1 mouse cellular context compared by ENCODE assay signal in the genomic region with DNA sequence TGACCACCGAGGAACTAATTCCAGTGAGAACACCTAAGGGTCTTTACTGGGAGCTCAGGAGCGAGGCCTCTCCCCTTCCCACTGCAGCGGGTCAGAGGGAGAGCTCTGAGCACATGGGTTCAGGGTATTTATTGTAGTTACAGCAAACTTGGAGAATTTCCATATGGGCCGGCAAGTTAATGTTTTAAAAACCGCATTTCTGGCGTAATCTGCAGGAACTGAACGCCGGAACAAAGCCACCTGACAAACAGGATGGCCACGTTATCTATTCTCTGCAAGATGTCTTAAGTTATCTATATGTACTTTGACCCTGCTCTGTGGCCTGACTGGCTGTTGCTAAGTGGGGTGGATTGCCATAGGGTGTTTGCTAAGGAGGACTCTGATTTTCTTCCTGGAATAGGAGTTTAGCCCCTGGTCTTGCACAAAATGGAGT.
TF ChIP-seq lines count a peak whose summit lies in the region.

No protein-coding gene starts in this region.

TF ChIP-seq in MEL, 35 proteins besides CTCF, POLR2A, EP300 and RAD21:
- TF ChIP-seq BHLHE40 (IDR thresholded peaks at IDR 0.05; ENCODE audit: borderline replicate concordance, low read depth, low read length) (peak; percentile 72), ELF1 (IDR thresholded peaks at IDR 0.05; ENCODE audit: low read depth, low read length) (peak; percentile 59; the same call in 1 of the 2 replicates), MAZ (IDR thresholded peaks at IDR 0.05; ENCODE audit: low read depth, low read length) (peak; percentile 58; the same call in 1 of the 2 replicates), POLR2AphosphoS5 (IDR thresholded peaks at IDR 0.05; ENCODE audit: borderline replicate concordance, low read depth, low read length) (no peak), NELFE (IDR thresholded peaks at IDR 0.05; ENCODE audit: low read depth, low read length) (no peak), ZC3H11A (IDR thresholded peaks at IDR 0.05; ENCODE audit: low read depth, low read length) (no peak), CHD1 (IDR thresholded peaks at IDR 0.05; ENCODE audit: low read depth, low read length) (0 out of 2 replicates have a peak, but pooled peaks have one; percentile 28), NRF1 (IDR thresholded peaks at IDR 0.05; ENCODE audit: insufficient read depth, low read depth, low read length, poor library complexity, severe bottlenecking) (no peak), MYB (IDR thresholded peaks at IDR 0.05; ENCODE audit: low read depth, low read length) (peak; percentile 72; the same call in 1 of the 2 replicates), USF1 (IDR thresholded peaks at IDR 0.05; ENCODE audit: low read depth, low read length) (peak; percentile 79), GABPA (IDR thresholded peaks at IDR 0.05; ENCODE audit: low read depth, low read length) (no peak), ZKSCAN1 (IDR thresholded peaks at IDR 0.05; ENCODE audit: low read depth, low read length) (no peak), ZNF384 (IDR thresholded peaks at IDR 0.05; ENCODE audit: low read depth, low read length) (no peak), RCOR1 (IDR thresholded peaks at IDR 0.05; ENCODE audit: low read depth, low read length) (peak; percentile 97), HCFC1 (IDR thresholded peaks at IDR 0.05; ENCODE audit: low read depth, low read length) (peak; percentile 60), CHD2 (IDR thresholded peaks at IDR 0.05; ENCODE audit: low read length) (no peak; the same call in 1 of the 2 replicates), MYC (IDR thresholded peaks at IDR 0.05; ENCODE audit: low read depth, low read length) (peak; percentile 92; the same call in 1 of the 2 replicates), GATA1 (IDR thresholded peaks at IDR 0.05; ENCODE audit: low read depth, low read length) (peak; percentile 98), E2F4 (IDR thresholded peaks at IDR 0.05; ENCODE audit: borderline replicate concordance, low read depth, low read length) (no peak), TAL1 (IDR thresholded peaks at IDR 0.05; ENCODE audit: low read length) (peak; percentile 90), MAX (IDR thresholded peaks at IDR 0.05; ENCODE audit: low read length) (peak; percentile 84), KAT2A (conservative IDR thresholded peaks at IDR 0.05; ENCODE audit: low read depth, low read length) (peak; percentile 34), SMC3 (IDR thresholded peaks at IDR 0.05; ENCODE audit: low read depth, low read length) (no peak), SIN3A (IDR thresholded peaks at IDR 0.05; ENCODE audit: low read length) (peak; percentile 91), MAFK (IDR thresholded peaks at IDR 0.05; ENCODE audit: borderline replicate concordance, low read depth, low read length) (peak; percentile 49; the same call in 1 of the 2 replicates), POLR2AphosphoS2 (IDR thresholded peaks at IDR 0.05; ENCODE audit: low read length) (no peak), JUND (IDR thresholded peaks at IDR 0.05; ENCODE audit: low read depth, low read length) (no peak), MXI1 (IDR thresholded peaks at IDR 0.05; ENCODE audit: low read depth, low read length) (peak; percentile 88), ETS1 (IDR thresholded peaks at IDR 0.05; ENCODE audit: low read depth, low read length) (peak; percentile 98), UBTF (IDR thresholded peaks at IDR 0.05; ENCODE audit: borderline replicate concordance, insufficient read depth, low read depth, low read length) (no peak), TCF12 (IDR thresholded peaks at IDR 0.05; ENCODE audit: low read depth, low read length) (peak; percentile 98), MEF2A (IDR thresholded peaks at IDR 0.05; ENCODE audit: extremely low read depth, insufficient replicate concordance, low read depth, low read length, poor library complexity, severe bottlenecking) (no peak), ZMIZ1 (IDR thresholded peaks at IDR 0.05; ENCODE audit: low read depth, low read length) (no peak), TBP (IDR thresholded peaks at IDR 0.05; ENCODE audit: low read depth, low read length) (no peak), USF2 (IDR thresholded peaks at IDR 0.05; ENCODE audit: borderline replicate concordance in 1 of 2, insufficient read depth in 1 of 2, low read depth in 1 of 2, low read length in 2 of 2) (no peak)
